Mouse (Mus musculus) stomach, embryonic 15.5 days (tissue): ENCODE results near the gene C1qtnf1. TPM values are rescaled to one million over a fixed set of nuclear protein-coding genes. Genes with fewer than 3 reads are reported as not detected.

Experiments used
- ATAC-seq: fragments of 200-750 bp; cut with Nextera tagmentation; 2 replicates; pipeline ENCODE4 v1.8.0; 2017; ENCODE audit warnings: low read depth, moderate number of reproducible peaks, moderate TSS enrichment; ENCODE audit not compliant: insufficient read depth, low FRiP score
- H3K27ac ChIP-seq: fragments of 300-500 bp; sonication (generic); 2 replicates; pipeline ENCODE4 v1.5.1; 2015; ENCODE audit warnings: mild to moderate bottlenecking, inconsistent platforms
- H3K27me3 ChIP-seq: fragments of 300-500 bp; sonication (generic); replicated peaks from 2 replicates; pipeline ENCODE4 v1.6.1; 2015; ENCODE audit warnings: inconsistent platforms
- H3K36me3 ChIP-seq: fragments of 300-500 bp; sonication (generic); 2 replicates; pipeline ENCODE4 v1.6.1; 2015; ENCODE audit warnings: inconsistent platforms
- H3K4me1 ChIP-seq: fragments of 300-500 bp; sonication (generic); 2 replicates; pipeline ENCODE4 v1.6.1; 2015; ENCODE audit warnings: inconsistent platforms
- H3K4me2 ChIP-seq: fragments of 300-500 bp; sonication (generic); 2 replicates; pipeline ENCODE4 v1.6.1; 2015; ENCODE audit warnings: mild to moderate bottlenecking, inconsistent platforms
- H3K4me3 ChIP-seq: fragments of 300-500 bp; sonication (generic); replicated peaks from 2 replicates; pipeline ENCODE4 v1.5.1; 2015; ENCODE audit warnings: inconsistent platforms
- H3K9ac ChIP-seq: fragments of 300-500 bp; sonication (generic); 2 replicates; pipeline ENCODE4 v1.6.1; 2015; ENCODE audit warnings: inconsistent platforms
- H3K9me3 ChIP-seq: fragments of 300-500 bp; sonication (generic); 2 replicates; pipeline ENCODE4 v1.6.1; 2016; ENCODE audit warnings: inconsistent platforms
- WGBS: fragments of 180-500 bp; shearing (Covaris S2); methylation state at CpG from one replicate; pipeline ENCODE4 v1.1.7; 2015; 5-methylcytosine and 5-hydroxymethylcytosine counted together
- polyA plus RNA-seq: library from polyadenylated mRNA; unstranded; fragments of >200 nt; fragmentation: Nextera tagmentation; extraction: Ambion mirVana; gene quantifications from 2 replicates; pipeline ENCODE4 v1.2.1, GENCODE M21; 2015

C1qtnf1 gene
- polyA plus RNA-seq, 1 experiment from 2014 or later, result 6.8 TPM

DNA sequence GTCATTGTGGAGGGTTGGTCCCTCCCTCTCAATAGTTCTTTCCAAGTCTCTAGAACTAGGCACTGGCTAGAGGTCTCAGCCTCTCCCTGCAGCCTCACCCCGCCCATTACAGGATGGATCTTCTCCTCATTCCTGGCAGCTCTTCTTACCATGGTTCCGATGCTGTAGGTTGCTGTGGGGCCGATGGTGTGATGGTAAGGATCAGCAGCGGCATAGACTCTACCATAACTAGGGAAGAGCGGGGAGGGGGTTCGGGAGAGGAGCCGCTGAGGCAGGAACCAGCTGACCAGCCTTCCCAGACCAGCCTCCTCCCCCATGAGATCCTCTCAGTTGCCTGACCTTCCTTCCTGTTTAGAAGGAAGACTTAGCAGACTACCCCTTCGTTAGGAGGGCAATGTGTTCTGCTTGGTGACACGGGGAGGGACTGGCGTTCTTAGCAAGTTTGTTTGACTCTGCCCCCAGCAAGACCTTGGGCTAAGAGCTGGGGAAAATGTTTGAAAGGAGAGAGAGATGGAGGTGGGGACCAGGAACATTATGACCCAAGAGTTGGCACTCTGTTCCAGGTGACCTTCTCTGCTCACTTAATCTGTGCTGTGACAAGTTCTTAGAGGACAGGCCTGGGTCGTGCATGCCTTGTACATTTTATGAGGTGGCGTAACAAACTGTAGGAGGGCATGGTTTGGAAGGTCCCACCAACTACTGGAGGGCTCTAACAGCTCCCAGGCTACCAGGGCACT, 66.2 kb downstream of the C1qtnf1 start:
- no peak overlapping the region for H3K27ac ChIP-seq
- H3K27me3 ChIP-seq, result no peaks in the 10 kb centered on the region; the same call in 1 of the 2 replicates
- no peaks in the 10 kb centered on the region for H3K36me3 ChIP-seq
- H3K9me3 ChIP-seq, result no peaks in the 10 kb centered on the region
- H3K4me1 ChIP-seq, result no peaks in the 10 kb centered on the region
- H3K9ac ChIP-seq, result no peak overlapping the region
- no peak overlapping the region for H3K4me3 ChIP-seq
- ATAC-seq, result no peak
- 71% methylated on average over 12 of the region's 12 CpGs for WGBS
- H3K4me2 ChIP-seq, result no peak overlapping the region

DNA sequence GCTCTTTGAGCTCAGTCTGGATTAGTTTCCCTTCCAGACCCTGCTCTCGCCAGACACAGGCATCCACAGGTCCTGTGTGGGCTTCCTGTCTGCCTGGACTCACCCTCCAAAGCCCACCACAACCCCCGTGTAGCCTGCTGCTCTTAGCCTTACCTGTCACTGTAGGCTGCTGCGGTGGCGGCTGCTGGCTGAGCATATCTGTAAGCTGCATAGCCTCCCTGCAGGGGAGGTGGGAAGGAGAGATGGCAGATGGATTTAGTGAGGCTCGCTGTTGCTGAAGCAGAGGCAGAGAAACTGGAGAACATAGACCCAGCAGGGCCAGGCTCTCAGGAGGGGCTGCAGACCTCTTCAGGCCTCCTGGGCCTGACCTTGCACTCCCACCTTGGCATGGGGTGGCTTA, 67.1 kb downstream of the C1qtnf1 start:
- WGBS, result 44% methylated on average over 5 of the region's 5 CpGs
- H3K27ac ChIP-seq, result no peak overlapping the region
- no peaks in the 10 kb centered on the region; the same call in 1 of the 2 replicates for H3K27me3 ChIP-seq
- no peak overlapping the region for H3K4me2 ChIP-seq
- no peaks in the 10 kb centered on the region for H3K4me1 ChIP-seq
- H3K9me3 ChIP-seq, result no peaks in the 10 kb centered on the region
- no peak overlapping the region for H3K4me3 ChIP-seq
- no peak overlapping the region for H3K9ac ChIP-seq
- H3K36me3 ChIP-seq, result no peaks in the 10 kb centered on the region
- no peak for ATAC-seq

DNA sequence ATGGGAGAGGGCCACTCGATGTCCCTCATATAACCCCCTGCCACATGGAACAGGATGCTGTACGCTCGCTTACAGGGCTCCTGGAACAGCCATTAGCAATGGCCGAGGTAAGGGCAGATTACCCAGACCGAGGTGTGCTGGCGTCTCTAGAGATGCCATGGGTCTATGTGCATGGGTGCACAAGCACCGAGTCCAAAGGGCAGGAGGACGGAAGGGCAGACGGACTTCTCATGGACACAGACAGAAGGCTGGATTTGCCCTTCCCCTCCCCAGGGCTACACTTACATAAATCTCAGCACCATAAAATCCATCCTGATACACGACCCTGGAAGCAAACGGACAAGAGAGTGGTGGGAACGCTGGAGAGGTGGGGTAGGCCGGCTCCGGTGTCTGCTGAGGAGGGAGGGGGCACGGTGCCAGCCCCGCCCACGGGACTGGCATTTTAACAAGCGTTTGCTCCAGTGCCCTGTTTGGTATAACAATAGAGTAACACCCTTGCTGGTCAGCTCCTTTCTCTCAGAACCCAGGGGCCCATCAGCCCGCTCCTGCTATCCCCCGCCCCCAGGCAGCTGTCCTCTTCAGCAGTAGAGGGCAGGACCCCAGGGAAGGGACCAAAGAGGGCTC, 68.2 kb downstream of the C1qtnf1 start:
- Histone ChIP-seq H3K27me3 (no peaks in the 10 kb centered on the region), H3K36me3 (no peaks in the 10 kb centered on the region), H3K27ac (no peak overlapping the region), H3K4me1 (no peaks in the 10 kb centered on the region), H3K4me2 (no peak overlapping the region), H3K4me3 (no peak overlapping the region), H3K9me3 (no peaks in the 10 kb centered on the region), H3K9ac (no peak overlapping the region)
- ATAC-seq, result no peak
- WGBS, result 59% methylated on average over 20 of the region's 20 CpGs

Other genes with a start within 250 kb of the C1qtnf1 start
- gene Cyth1, start 179.6 kb upstream of the C1qtnf1 start, polyA plus RNA-seq, result 13.8 and 13.9 TPM in 2 replicates
- 20.3 and 20.5 TPM in 2 replicates for gene Usp36, start 138.0 kb upstream of the C1qtnf1 start, polyA plus RNA-seq
- gene Cep295nl, start 85.7 kb upstream of the C1qtnf1 start, polyA plus RNA-seq, result 0.36 and 0.42 TPM in 2 replicates
- gene Timp2, start 72.5 kb upstream of the C1qtnf1 start, polyA plus RNA-seq, result 78.8 and 83.0 TPM in 2 replicates
- gene Lgals3bp, start 26.1 kb upstream of the C1qtnf1 start, polyA plus RNA-seq, result 67.4 and 81.5 TPM in 2 replicates
- gene Cant1, start 9.1 kb upstream of the C1qtnf1 start, polyA plus RNA-seq, result 30.7 and 32.1 TPM in 2 replicates
- gene Engase, start 48.6 kb downstream of the C1qtnf1 start, polyA plus RNA-seq, result 10.1 and 11.5 TPM in 2 replicates